Mouse (Mus musculus): ENCODE data around the gene Zfhx3. TPM values are rescaled to one million over a fixed set of nuclear protein-coding genes. Genes with fewer than 3 reads are reported as not detected.

Gene Zfhx3
- polyA plus RNA-seq, 1 experiment from 2014 or later, result 8.4 TPM

- no peak overlapping the region for H3K27ac ChIP-seq (ENCODE audit: low read depth, low read length)
- no peaks in the 10 kb centered on the region for H3K27me3 ChIP-seq (ENCODE audit: control insufficient read depth, insufficient read depth, low read length)
- no peaks in the 10 kb centered on the region for H3K9me3 ChIP-seq (replicated peaks; ENCODE audit: control insufficient read depth, low read length)
- no peak overlapping the region for H3K4me2 ChIP-seq
- no peaks in the 10 kb centered on the region for H3K4me1 ChIP-seq (ENCODE audit: control insufficient read depth, insufficient read depth, low read length)
- no peak overlapping the region for H3K9ac ChIP-seq (ENCODE audit: low read depth, low read length)
- no peak overlapping the region for H3K4me3 ChIP-seq (ENCODE audit: low read depth, low read length)
- no peaks in the 10 kb centered on the region for H3K36me3 ChIP-seq (ENCODE audit: control insufficient read depth, insufficient read depth, low read length)
- 67% methylated on average over 15 of the region's 15 CpGs for WGBS (ENCODE audit: insufficient replicate concordance)
- ATAC-seq (replicated peaks; ENCODE audit: insufficient number of reproducible peaks, low FRiP score, low TSS enrichment), result no peak
Measured at GRCm38 (mm10) chr8:108148599-108149249, 206.3 kb downstream of the Zfhx3 start.

- 95% methylated on average over 14 of the region's 14 CpGs for WGBS (ENCODE audit: insufficient replicate concordance)
- Histone ChIP-seq H3K36me3 (ENCODE audit: control insufficient read depth, insufficient read depth, low read length) (no peaks in the 10 kb centered on the region), H3K4me2 (no peak overlapping the region), H3K4me3 (ENCODE audit: low read depth, low read length) (no peak overlapping the region), H3K4me1 (ENCODE audit: control insufficient read depth, insufficient read depth, low read length) (no peaks in the 10 kb centered on the region), H3K9me3 (replicated peaks; ENCODE audit: control insufficient read depth, low read length) (no peaks in the 10 kb centered on the region), H3K27ac (ENCODE audit: low read depth, low read length) (no peak overlapping the region), H3K9ac (ENCODE audit: low read depth, low read length) (no peak overlapping the region), H3K27me3 (ENCODE audit: control insufficient read depth, insufficient read depth, low read length) (no peaks in the 10 kb centered on the region)
- no peak for ATAC-seq (replicated peaks; ENCODE audit: insufficient number of reproducible peaks, low FRiP score, low TSS enrichment)
Measured at GRCm38 (mm10) chr8:108170804-108171203, 228.4 kb downstream of the Zfhx3 start.

GRCm38 (mm10) chr8:108183296-108183695, 240.9 kb downstream of the Zfhx3 start:
- H3K4me1 ChIP-seq (ENCODE audit: control insufficient read depth, insufficient read depth, low read length), result no peaks in the 10 kb centered on the region
- ATAC-seq (replicated peaks; ENCODE audit: insufficient number of reproducible peaks, low FRiP score, low TSS enrichment), result no peak
- no peaks in the 10 kb centered on the region for H3K9me3 ChIP-seq (replicated peaks; ENCODE audit: control insufficient read depth, low read length)
- H3K27me3 ChIP-seq (ENCODE audit: control insufficient read depth, insufficient read depth, low read length), result no peaks in the 10 kb centered on the region
- no peak overlapping the region for H3K27ac ChIP-seq (ENCODE audit: low read depth, low read length)
- 83% methylated on average over 4 of the region's 4 CpGs for WGBS (ENCODE audit: insufficient replicate concordance)
- H3K4me2 ChIP-seq, result no peak overlapping the region
- H3K9ac ChIP-seq (ENCODE audit: low read depth, low read length), result no peak overlapping the region
- H3K4me3 ChIP-seq (ENCODE audit: low read depth, low read length), result no peak overlapping the region
- no peaks in the 10 kb centered on the region for H3K36me3 ChIP-seq (ENCODE audit: control insufficient read depth, insufficient read depth, low read length)

GRCm38 (mm10) chr8:108183948-108184347, 241.5 kb downstream of the Zfhx3 start:
- no peaks in the 10 kb centered on the region for H3K4me1 ChIP-seq (ENCODE audit: control insufficient read depth, insufficient read depth, low read length)
- H3K36me3 ChIP-seq (ENCODE audit: control insufficient read depth, insufficient read depth, low read length), result no peaks in the 10 kb centered on the region
- H3K27ac ChIP-seq (ENCODE audit: low read depth, low read length), result no peak overlapping the region
- no peak for ATAC-seq (replicated peaks; ENCODE audit: insufficient number of reproducible peaks, low FRiP score, low TSS enrichment)
- no peak overlapping the region for H3K4me3 ChIP-seq (ENCODE audit: low read depth, low read length)
- H3K4me2 ChIP-seq, result no peak overlapping the region
- H3K9ac ChIP-seq (ENCODE audit: low read depth, low read length), result no peak overlapping the region
- 74% methylated on average over 8 of the region's 8 CpGs for WGBS (ENCODE audit: insufficient replicate concordance)
- no peaks in the 10 kb centered on the region for H3K27me3 ChIP-seq (ENCODE audit: control insufficient read depth, insufficient read depth, low read length)
- H3K9me3 ChIP-seq (replicated peaks; ENCODE audit: control insufficient read depth, low read length), result no peaks in the 10 kb centered on the region

- WGBS (ENCODE audit: insufficient replicate concordance), result 70% methylated on average over 3 of the region's 3 CpGs
- ATAC-seq (replicated peaks; ENCODE audit: insufficient number of reproducible peaks, low FRiP score, low TSS enrichment), result no peak
- Histone ChIP-seq H3K4me2 (no peak overlapping the region), H3K36me3 (ENCODE audit: control insufficient read depth, insufficient read depth, low read length) (no peaks in the 10 kb centered on the region), H3K27ac (ENCODE audit: low read depth, low read length) (no peak overlapping the region), H3K4me3 (ENCODE audit: low read depth, low read length) (no peak overlapping the region), H3K9me3 (replicated peaks; ENCODE audit: control insufficient read depth, low read length) (no peaks in the 10 kb centered on the region), H3K27me3 (ENCODE audit: control insufficient read depth, insufficient read depth, low read length) (no peaks in the 10 kb centered on the region), H3K9ac (ENCODE audit: low read depth, low read length) (no peak overlapping the region), H3K4me1 (ENCODE audit: control insufficient read depth, insufficient read depth, low read length) (no peaks in the 10 kb centered on the region)
Measured at GRCm38 (mm10) chr8:108186289-108186688, 243.8 kb downstream of the Zfhx3 start.

- no peak overlapping the region for H3K9ac ChIP-seq (ENCODE audit: low read depth, low read length)
- WGBS (ENCODE audit: insufficient replicate concordance), result 71% methylated on average over 4 of the region's 4 CpGs
- ATAC-seq (replicated peaks; ENCODE audit: insufficient number of reproducible peaks, low FRiP score, low TSS enrichment), result no peak
- no peak overlapping the region for H3K4me3 ChIP-seq (ENCODE audit: low read depth, low read length)
- no peak overlapping the region for H3K27ac ChIP-seq (ENCODE audit: low read depth, low read length)
- H3K4me1 ChIP-seq (ENCODE audit: control insufficient read depth, insufficient read depth, low read length), result no peaks in the 10 kb centered on the region
- H3K9me3 ChIP-seq (replicated peaks; ENCODE audit: control insufficient read depth, low read length), result no peaks in the 10 kb centered on the region
- no peaks in the 10 kb centered on the region for H3K36me3 ChIP-seq (ENCODE audit: control insufficient read depth, insufficient read depth, low read length)
- no peaks in the 10 kb centered on the region for H3K27me3 ChIP-seq (ENCODE audit: control insufficient read depth, insufficient read depth, low read length)
- no peak overlapping the region for H3K4me2 ChIP-seq
Measured at GRCm38 (mm10) chr8:108188044-108188443, 245.6 kb downstream of the Zfhx3 start.

GRCm38 (mm10) chr8:108194571-108194970, 252.1 kb downstream of the Zfhx3 start:
- Histone ChIP-seq H3K4me1 (ENCODE audit: control insufficient read depth, insufficient read depth, low read length) (no peaks in the 10 kb centered on the region), H3K36me3 (ENCODE audit: control insufficient read depth, insufficient read depth, low read length) (no peaks in the 10 kb centered on the region), H3K4me3 (ENCODE audit: low read depth, low read length) (no peak overlapping the region), H3K9ac (ENCODE audit: low read depth, low read length) (no peak overlapping the region), H3K27ac (ENCODE audit: low read depth, low read length) (no peak overlapping the region), H3K4me2 (no peak overlapping the region), H3K27me3 (ENCODE audit: control insufficient read depth, insufficient read depth, low read length) (no peaks in the 10 kb centered on the region), H3K9me3 (replicated peaks; ENCODE audit: control insufficient read depth, low read length) (no peaks in the 10 kb centered on the region)
- WGBS (ENCODE audit: insufficient replicate concordance), result 38% methylated on average over 8 of the region's 8 CpGs
- ATAC-seq (replicated peaks; ENCODE audit: insufficient number of reproducible peaks, low FRiP score, low TSS enrichment), result no peak

- no peaks in the 10 kb centered on the region for H3K36me3 ChIP-seq (ENCODE audit: control insufficient read depth, insufficient read depth, low read length)
- H3K9me3 ChIP-seq (replicated peaks; ENCODE audit: control insufficient read depth, low read length), result no peaks in the 10 kb centered on the region
- no peak overlapping the region for H3K9ac ChIP-seq (ENCODE audit: low read depth, low read length)
- H3K4me1 ChIP-seq (ENCODE audit: control insufficient read depth, insufficient read depth, low read length), result peaks cover 7% of the 10 kb centered on the region; the same call in 1 of the 2 replicates
- no peak overlapping the region for H3K4me3 ChIP-seq (ENCODE audit: low read depth, low read length)
- ATAC-seq (replicated peaks; ENCODE audit: insufficient number of reproducible peaks, low FRiP score, low TSS enrichment), result no peak
- no peaks in the 10 kb centered on the region for H3K27me3 ChIP-seq (ENCODE audit: control insufficient read depth, insufficient read depth, low read length)
- no peak overlapping the region for H3K27ac ChIP-seq (ENCODE audit: low read depth, low read length)
- no peak overlapping the region for H3K4me2 ChIP-seq
- 94% methylated on average over 3 of the region's 3 CpGs for WGBS (ENCODE audit: insufficient replicate concordance)
Measured at GRCm38 (mm10) chr8:108215026-108215425, 272.6 kb downstream of the Zfhx3 start.

- Histone ChIP-seq H3K27me3 (ENCODE audit: control insufficient read depth, insufficient read depth, low read length) (no peaks in the 10 kb centered on the region), H3K4me2 (peak overlapping the region; percentile 50), H3K4me3 (ENCODE audit: low read depth, low read length) (no peak overlapping the region), H3K36me3 (ENCODE audit: control insufficient read depth, insufficient read depth, low read length) (no peaks in the 10 kb centered on the region), H3K9ac (ENCODE audit: low read depth, low read length) (no peak overlapping the region), H3K27ac (ENCODE audit: low read depth, low read length) (no peak overlapping the region), H3K9me3 (replicated peaks; ENCODE audit: control insufficient read depth, low read length) (no peaks in the 10 kb centered on the region), H3K4me1 (ENCODE audit: control insufficient read depth, insufficient read depth, low read length) (peaks cover 7% of the 10 kb centered on the region; the same call in 1 of the 2 replicates)
- WGBS (ENCODE audit: insufficient replicate concordance), result 35% methylated on average over 13 of the region's 13 CpGs
- ATAC-seq (replicated peaks; ENCODE audit: insufficient number of reproducible peaks, low FRiP score, low TSS enrichment), result no peak
Measured at GRCm38 (mm10) chr8:108218171-108218840, 275.9 kb downstream of the Zfhx3 start.
